Mouse (Mus musculus) limb, embryonic 13.5 days (tissue): ENCODE measurements at regions not wholly inside any gene's neighbourhood (a gene's known extent, or its start where the extent isn't known, plus 50 kb on each side); places are given as distances from the start of the nearest gene placed in this dataset.

Source experiments
- ATAC-seq: fragments of 200-750 bp; cut with Nextera tagmentation; 2 replicates; pipeline ENCODE4 v1.8.0; 2017; ENCODE audit warnings: low read depth, moderate number of reproducible peaks, moderate TSS enrichment; ENCODE audit not compliant: low FRiP score
- H3K27ac ChIP-seq: fragments of 300-500 bp; sonication (generic); 2 replicates; pipeline ENCODE4 v1.5.1; 2015; ENCODE audit warnings: inconsistent platforms, mild to moderate bottlenecking, moderate library complexity
- H3K27me3 ChIP-seq: fragments of 300-500 bp; sonication (generic); 2 replicates; pipeline ENCODE4 v1.6.1; 2015; ENCODE audit warnings: mild to moderate bottlenecking, inconsistent platforms
- H3K36me3 ChIP-seq: fragments of 300-500 bp; sonication (generic); 2 replicates; pipeline ENCODE4 v1.6.1; 2015; ENCODE audit warnings: inconsistent platforms, mild to moderate bottlenecking, moderate library complexity
- H3K4me1 ChIP-seq: fragments of 300-500 bp; sonication (generic); 2 replicates; pipeline ENCODE4 v1.6.1; 2015; ENCODE audit warnings: inconsistent platforms
- H3K4me2 ChIP-seq: fragments of 300-500 bp; sonication (generic); replicated peaks from 2 replicates; pipeline ENCODE4 v1.6.1; 2015; ENCODE audit warnings: inconsistent platforms, mild to moderate bottlenecking, moderate library complexity
- H3K4me3 ChIP-seq: fragments of 300-500 bp; sonication (generic); 2 replicates; pipeline ENCODE4 v1.5.1; 2015; ENCODE audit warnings: moderate library complexity, mild to moderate bottlenecking, inconsistent platforms
- H3K9ac ChIP-seq: fragments of 300-500 bp; sonication (generic); 2 replicates; pipeline ENCODE4 v1.6.1; 2015; ENCODE audit warnings: mild to moderate bottlenecking, inconsistent platforms
- H3K9me3 ChIP-seq: fragments of 300-500 bp; sonication (generic); 2 replicates; pipeline ENCODE4 v1.6.1; 2016; ENCODE audit warnings: inconsistent platforms
- WGBS: fragments of 180-500 bp; shearing (Covaris S2); methylation state at CpG from one replicate; pipeline ENCODE4 v1.1.7; 2015; 5-methylcytosine and 5-hydroxymethylcytosine counted together

- H3K27ac ChIP-seq, result no peak overlapping the region
- no peak overlapping the region for H3K9ac ChIP-seq
- H3K9me3 ChIP-seq, result no peaks in the 10 kb centered on the region
- peak; percentile 71; the same call in 1 of the 2 replicates for ATAC-seq
- no peak overlapping the region for H3K4me2 ChIP-seq
- no peaks in the 10 kb centered on the region for H3K36me3 ChIP-seq
- H3K4me1 ChIP-seq, result no peaks in the 10 kb centered on the region
- no peaks in the 10 kb centered on the region for H3K27me3 ChIP-seq
- H3K4me3 ChIP-seq, result no peak overlapping the region
- WGBS, result 50% methylated on average over 12 of the region's 12 CpGs
These were observed 59.9 kb upstream of the Prelid3b start for GRCm38 (mm10) chr2:174532671-174533363.

- no peak overlapping the region for H3K9ac ChIP-seq
- 53% methylated on average over 5 of the region's 5 CpGs for WGBS
- peak; percentile 54; the same call in 1 of the 2 replicates for ATAC-seq
- H3K27me3 ChIP-seq, result no peaks in the 10 kb centered on the region
- no peak overlapping the region for H3K4me3 ChIP-seq
- H3K27ac ChIP-seq, result 0 out of 2 replicates have a peak overlapping the region, but pooled peaks have one; percentile 1
- H3K4me2 ChIP-seq, result no peak overlapping the region
- H3K4me1 ChIP-seq, result peaks cover 9% of the 10 kb centered on the region; the same call in 1 of the 2 replicates
- H3K9me3 ChIP-seq, result peaks cover 5% of the 10 kb centered on the region; the same call in 1 of the 2 replicates
- H3K36me3 ChIP-seq, result no peaks in the 10 kb centered on the region
These were observed 67.8 kb upstream of the Prelid3b start for GRCm38 (mm10) chr2:174540717-174541116.

- 82% methylated on average over 3 of the region's 3 CpGs for WGBS
- no peak overlapping the region for H3K27ac ChIP-seq
- H3K4me2 ChIP-seq, result no peak overlapping the region
- no peaks in the 10 kb centered on the region for H3K4me1 ChIP-seq
- peaks cover 2% of the 10 kb centered on the region; the same call in 1 of the 2 replicates for H3K9me3 ChIP-seq
- H3K27me3 ChIP-seq, result no peaks in the 10 kb centered on the region
- H3K9ac ChIP-seq, result no peak overlapping the region
- ATAC-seq, result no peak
- no peaks in the 10 kb centered on the region for H3K36me3 ChIP-seq
- H3K4me3 ChIP-seq, result no peak overlapping the region
These were observed 74.3 kb upstream of the Prelid3b start for GRCm38 (mm10) chr2:174547207-174547606.

GRCm38 (mm10) chr2:174547701-174548100 is 74.8 kb upstream of the Prelid3b start:
- Histone ChIP-seq H3K9ac (no peak overlapping the region), H3K36me3 (no peaks in the 10 kb centered on the region), H3K4me1 (no peaks in the 10 kb centered on the region), H3K27me3 (no peaks in the 10 kb centered on the region), H3K4me2 (no peak overlapping the region), H3K4me3 (no peak overlapping the region), H3K9me3 (no peaks in the 10 kb centered on the region), H3K27ac (no peak overlapping the region)
- WGBS, result 88% methylated on average over 6 of the region's 6 CpGs
- no peak for ATAC-seq

- H3K27me3 ChIP-seq, result no peaks in the 10 kb centered on the region
- WGBS, result 79% methylated on average over 4 of the region's 4 CpGs
- H3K36me3 ChIP-seq, result no peaks in the 10 kb centered on the region
- H3K4me3 ChIP-seq, result no peak overlapping the region
- H3K9me3 ChIP-seq, result no peaks in the 10 kb centered on the region
- H3K9ac ChIP-seq, result no peak overlapping the region
- no peak for ATAC-seq
- H3K4me2 ChIP-seq, result no peak overlapping the region
- no peaks in the 10 kb centered on the region for H3K4me1 ChIP-seq
- H3K27ac ChIP-seq, result no peak overlapping the region
These were observed 75.9 kb upstream of the Prelid3b start for GRCm38 (mm10) chr2:174548776-174549175.

- Histone ChIP-seq H3K9me3 (no peaks in the 10 kb centered on the region), H3K36me3 (no peaks in the 10 kb centered on the region), H3K9ac (no peak overlapping the region), H3K4me2 (no peak overlapping the region), H3K27me3 (no peaks in the 10 kb centered on the region; the same call in 1 of the 2 replicates), H3K4me1 (no peaks in the 10 kb centered on the region), H3K27ac (no peak overlapping the region), H3K4me3 (no peak overlapping the region)
- 80% methylated on average over 11 of the region's 11 CpGs for WGBS
- ATAC-seq, result no peak
These were observed 82.9 kb upstream of the Prelid3b start for GRCm38 (mm10) chr2:174555778-174556177.

GRCm38 (mm10) chr2:174561828-174562429 is 81.4 kb upstream of the Zfp831 start:
- H3K4me2 ChIP-seq, result no peak overlapping the region
- no peaks in the 10 kb centered on the region for H3K27me3 ChIP-seq
- WGBS, result 38% methylated on average over 7 of the region's 7 CpGs
- H3K36me3 ChIP-seq, result no peaks in the 10 kb centered on the region
- H3K4me3 ChIP-seq, result no peak overlapping the region
- ATAC-seq, result peak; percentile 48; the same call in 1 of the 2 replicates
- no peaks in the 10 kb centered on the region for H3K9me3 ChIP-seq
- H3K9ac ChIP-seq, result no peak overlapping the region
- H3K4me1 ChIP-seq, result peaks cover 15% of the 10 kb centered on the region
- H3K27ac ChIP-seq, result no peak overlapping the region

GRCm38 (mm10) chr2:174563917-174564316 is 79.4 kb upstream of the Zfp831 start:
- Histone ChIP-seq H3K36me3 (no peaks in the 10 kb centered on the region), H3K4me2 (no peak overlapping the region), H3K4me3 (no peak overlapping the region), H3K4me1 (peaks cover 15% of the 10 kb centered on the region), H3K27ac (no peak overlapping the region), H3K9ac (no peak overlapping the region), H3K9me3 (no peaks in the 10 kb centered on the region), H3K27me3 (no peaks in the 10 kb centered on the region)
- 90% methylated on average over 3 of the region's 3 CpGs for WGBS
- ATAC-seq, result no peak

- Histone ChIP-seq H3K9me3 (no peaks in the 10 kb centered on the region), H3K4me1 (peaks cover 15% of the 10 kb centered on the region), H3K36me3 (no peaks in the 10 kb centered on the region), H3K4me3 (no peak overlapping the region), H3K4me2 (no peak overlapping the region), H3K9ac (no peak overlapping the region), H3K27ac (no peak overlapping the region), H3K27me3 (no peaks in the 10 kb centered on the region)
- no peak for ATAC-seq
- 19% methylated on average over 5 of the region's 5 CpGs for WGBS
These were observed 78.5 kb upstream of the Zfp831 start for GRCm38 (mm10) chr2:174564817-174565216.

- Histone ChIP-seq H3K9ac (no peak overlapping the region), H3K36me3 (no peaks in the 10 kb centered on the region), H3K4me2 (no peak overlapping the region), H3K27me3 (no peaks in the 10 kb centered on the region), H3K27ac (no peak overlapping the region), H3K4me3 (no peak overlapping the region), H3K4me1 (peaks cover 15% of the 10 kb centered on the region), H3K9me3 (no peaks in the 10 kb centered on the region)
- WGBS, result 75% methylated on average over 7 of the region's 7 CpGs
- ATAC-seq, result no peak
These were observed 77.4 kb upstream of the Zfp831 start for GRCm38 (mm10) chr2:174565891-174566290.

GRCm38 (mm10) chr2:174566752-174567151 is 76.6 kb upstream of the Zfp831 start:
- Histone ChIP-seq H3K9me3 (no peaks in the 10 kb centered on the region), H3K4me2 (no peak overlapping the region), H3K36me3 (no peaks in the 10 kb centered on the region), H3K27ac (no peak overlapping the region), H3K9ac (no peak overlapping the region), H3K4me3 (no peak overlapping the region), H3K4me1 (peaks cover 15% of the 10 kb centered on the region), H3K27me3 (no peaks in the 10 kb centered on the region)
- ATAC-seq, result no peak
- WGBS, result 81% methylated on average over 4 of the region's 4 CpGs

GRCm38 (mm10) chr2:174574804-174575507 is 68.4 kb upstream of the Zfp831 start:
- Histone ChIP-seq H3K4me1 (peaks cover 9% of the 10 kb centered on the region; the same call in 1 of the 2 replicates), H3K9ac (no peak overlapping the region), H3K9me3 (no peaks in the 10 kb centered on the region), H3K4me3 (no peak overlapping the region), H3K4me2 (no peak overlapping the region), H3K27me3 (no peaks in the 10 kb centered on the region), H3K27ac (0 out of 2 replicates have a peak overlapping the region, but pooled peaks have one; percentile 33), H3K36me3 (no peaks in the 10 kb centered on the region)
- ATAC-seq, result peak; percentile 31; the same call in 1 of the 2 replicates
- WGBS, result 63% methylated on average over 7 of the region's 7 CpGs
